Mouse (Mus musculus): Measurements from ENCODE around the gene Ppp1r13l. TPM values are rescaled to one million over a fixed set of nuclear protein-coding genes. Genes with fewer than 3 reads are reported as not detected.

The Ppp1r13l gene
- polyA plus RNA-seq, 1 experiment from 2014 or later, result 4.1 TPM

- no peak for ATAC-seq (ENCODE audit: low FRiP score, low read depth)
- peaks cover 39% of the 10 kb centered on the region for H3K4me1 ChIP-seq
- peak overlapping the region; percentile 77 for H3K4me3 ChIP-seq
- peaks cover 18% of the 10 kb centered on the region for H3K27me3 ChIP-seq
- H3K9ac ChIP-seq (replicated peaks), result 0 out of 2 replicates have a peak overlapping the region, but pooled peaks have one; percentile 4
- no peak overlapping the region for H3K27ac ChIP-seq (replicated peaks)
- 90% methylated on average over 25 of the region's 25 CpGs for WGBS
- peak overlapping the region; percentile 95 for H3K4me2 ChIP-seq (replicated peaks)
- no peaks in the 10 kb centered on the region for H3K9me3 ChIP-seq
- H3K36me3 ChIP-seq, result peaks cover 44% of the 10 kb centered on the region
These were observed 1.9 kb upstream of the Ppp1r13l start for GRCm38 (mm10) chr7:19357381-19358375.

- Histone ChIP-seq H3K4me2 (replicated peaks) (peak overlapping the region; percentile 95), H3K4me1 (peaks cover 39% of the 10 kb centered on the region), H3K36me3 (peaks cover 34% of the 10 kb centered on the region), H3K27me3 (peaks cover 20% of the 10 kb centered on the region), H3K9me3 (no peaks in the 10 kb centered on the region), H3K27ac (replicated peaks) (no peak overlapping the region), H3K4me3 (peak overlapping the region; percentile 77), H3K9ac (replicated peaks) (peak overlapping the region; percentile 68)
- no peak for ATAC-seq (ENCODE audit: low FRiP score, low read depth)
- 20% methylated on average over 13 of the region's 13 CpGs for WGBS
These were observed 915 bp upstream of the Ppp1r13l start for GRCm38 (mm10) chr7:19358634-19359033.

- under 1% methylated on average over 45 of the region's 45 CpGs for WGBS
- H3K9ac ChIP-seq (replicated peaks), result peak overlapping the region; percentile 68
- H3K4me1 ChIP-seq, result peaks cover 39% of the 10 kb centered on the region
- peak overlapping the region; percentile 52; the same call in 1 of the 2 replicates for H3K27ac ChIP-seq (replicated peaks)
- no peaks in the 10 kb centered on the region for H3K9me3 ChIP-seq
- H3K27me3 ChIP-seq, result peaks cover 20% of the 10 kb centered on the region
- H3K4me3 ChIP-seq, result peak overlapping the region; percentile 77
- peak overlapping the region; percentile 95 for H3K4me2 ChIP-seq (replicated peaks)
- peaks cover 21% of the 10 kb centered on the region for H3K36me3 ChIP-seq
- peak; percentile 71 for ATAC-seq (ENCODE audit: low FRiP score, low read depth)
These were observed 518 bp downstream of the Ppp1r13l start for GRCm38 (mm10) chr7:19359892-19360641.

- Histone ChIP-seq H3K9me3 (no peaks in the 10 kb centered on the region), H3K36me3 (peaks cover 15% of the 10 kb centered on the region), H3K4me2 (replicated peaks) (peak overlapping the region; percentile 95), H3K27ac (replicated peaks) (no peak overlapping the region), H3K4me1 (peaks cover 39% of the 10 kb centered on the region), H3K9ac (replicated peaks) (peak overlapping the region; percentile 64), H3K4me3 (peak overlapping the region; percentile 77), H3K27me3 (peaks cover 20% of the 10 kb centered on the region)
- peak; percentile 41 for ATAC-seq (ENCODE audit: low FRiP score, low read depth)
- WGBS, result under 1% methylated on average over 21 of the region's 27 CpGs
These were observed 1.4 kb downstream of the Ppp1r13l start for GRCm38 (mm10) chr7:19360944-19361343.

- WGBS, result 15% methylated on average over 16 of the region's 16 CpGs
- Histone ChIP-seq H3K4me2 (replicated peaks) (peak overlapping the region; percentile 95), H3K36me3 (peaks cover 8% of the 10 kb centered on the region), H3K27ac (replicated peaks) (0 out of 2 replicates have a peak overlapping the region, but pooled peaks have one; percentile 21), H3K4me3 (peak overlapping the region; percentile 77), H3K4me1 (peaks cover 39% of the 10 kb centered on the region), H3K9ac (replicated peaks) (no peak overlapping the region), H3K27me3 (peaks cover 20% of the 10 kb centered on the region), H3K9me3 (no peaks in the 10 kb centered on the region)
- ATAC-seq (ENCODE audit: low FRiP score, low read depth), result no peak
These were observed 2.2 kb downstream of the Ppp1r13l start for GRCm38 (mm10) chr7:19361720-19362119.

GRCm38 (mm10) chr7:19362276-19362675 lies 2.7 kb downstream of the Ppp1r13l start:
- ATAC-seq (ENCODE audit: low FRiP score, low read depth), result no peak
- no peak overlapping the region for H3K4me3 ChIP-seq

GRCm38 (mm10) chr7:19363881-19364280 lies 4.3 kb downstream of the Ppp1r13l start:
- WGBS, result 3% methylated on average over 18 of the region's 18 CpGs
- H3K4me2 ChIP-seq (replicated peaks), result no peak overlapping the region
- H3K9ac ChIP-seq (replicated peaks), result no peak overlapping the region
- peaks cover 28% of the 10 kb centered on the region for H3K4me1 ChIP-seq
- H3K9me3 ChIP-seq, result no peaks in the 10 kb centered on the region
- no peak for ATAC-seq (ENCODE audit: low FRiP score, low read depth)
- H3K36me3 ChIP-seq, result no peaks in the 10 kb centered on the region
- no peak overlapping the region for H3K4me3 ChIP-seq
- no peak overlapping the region for H3K27ac ChIP-seq (replicated peaks)
- peaks cover 26% of the 10 kb centered on the region for H3K27me3 ChIP-seq

More at GRCm38 (mm10) chr7:19362276-19362675, 2.7 kb downstream of the Ppp1r13l start:
- Histone ChIP-seq H3K9ac (replicated peaks) (no peak overlapping the region), H3K9me3 (no peaks in the 10 kb centered on the region), H3K27ac (replicated peaks) (0 out of 2 replicates have a peak overlapping the region, but pooled peaks have one; percentile 21), H3K4me1 (peaks cover 39% of the 10 kb centered on the region), H3K27me3 (peaks cover 20% of the 10 kb centered on the region), H3K4me2 (replicated peaks) (peak overlapping the region; percentile 95), H3K36me3 (peaks cover 4% of the 10 kb centered on the region)
- 21% methylated on average over 4 of the region's 4 CpGs for WGBS

- ATAC-seq (ENCODE audit: low FRiP score, low read depth), result no peak
- 83% methylated on average over 4 of the region's 4 CpGs for WGBS
- Histone ChIP-seq H3K9me3 (no peaks in the 10 kb centered on the region), H3K4me1 (peaks cover 26% of the 10 kb centered on the region), H3K27ac (replicated peaks) (no peak overlapping the region), H3K36me3 (no peaks in the 10 kb centered on the region), H3K9ac (replicated peaks) (no peak overlapping the region), H3K4me2 (replicated peaks) (no peak overlapping the region), H3K27me3 (peaks cover 35% of the 10 kb centered on the region), H3K4me3 (no peak overlapping the region)
These were observed 5.8 kb downstream of the Ppp1r13l start for GRCm38 (mm10) chr7:19365376-19365775.

GRCm38 (mm10) chr7:19368380-19368779 lies 8.8 kb downstream of the Ppp1r13l start:
- WGBS, result 24% methylated on average over 16 of the region's 16 CpGs
- no peak overlapping the region for H3K4me3 ChIP-seq
- ATAC-seq (ENCODE audit: low FRiP score, low read depth), result no peak
- H3K27me3 ChIP-seq, result peaks cover 15% of the 10 kb centered on the region
- H3K9ac ChIP-seq (replicated peaks), result no peak overlapping the region
- no peaks in the 10 kb centered on the region for H3K9me3 ChIP-seq
- H3K27ac ChIP-seq (replicated peaks), result no peak overlapping the region
- no peak overlapping the region for H3K4me2 ChIP-seq (replicated peaks)
- 0 out of 2 replicates have a peak, but pooled peaks cover 3% of the 10 kb centered on the region for H3K36me3 ChIP-seq
- peaks cover 4% of the 10 kb centered on the region; the same call in 1 of the 2 replicates for H3K4me1 ChIP-seq

- peak; percentile 81 for ATAC-seq (ENCODE audit: low FRiP score, low read depth)
- 10% methylated on average over 46 of the region's 46 CpGs for WGBS
- Histone ChIP-seq H3K9ac (replicated peaks) (peak overlapping the region; percentile 64), H3K9me3 (no peaks in the 10 kb centered on the region), H3K4me2 (replicated peaks) (peak overlapping the region; percentile 68), H3K27ac (replicated peaks) (no peak overlapping the region; the same call in 1 of the 2 replicates), H3K4me3 (peak overlapping the region; percentile 47), H3K4me1 (peaks cover 4% of the 10 kb centered on the region; the same call in 1 of the 2 replicates), H3K36me3 (0 out of 2 replicates have a peak, but pooled peaks cover 3% of the 10 kb centered on the region), H3K27me3 (peaks cover 15% of the 10 kb centered on the region)
These were observed 10.4 kb downstream of the Ppp1r13l start for GRCm38 (mm10) chr7:19369823-19370425.

GRCm38 (mm10) chr7:19373367-19373766 lies 13.8 kb downstream of the Ppp1r13l start:
- Histone ChIP-seq H3K27me3 (peaks cover 14% of the 10 kb centered on the region), H3K36me3 (0 out of 2 replicates have a peak, but pooled peaks cover 3% of the 10 kb centered on the region), H3K27ac (replicated peaks) (no peak overlapping the region), H3K4me3 (no peak overlapping the region), H3K9me3 (no peaks in the 10 kb centered on the region), H3K4me2 (replicated peaks) (no peak overlapping the region), H3K4me1 (peaks cover 4% of the 10 kb centered on the region; the same call in 1 of the 2 replicates), H3K9ac (replicated peaks) (no peak overlapping the region)
- no peak for ATAC-seq (ENCODE audit: low FRiP score, low read depth)
- 90% methylated on average over 2 of the region's 2 CpGs for WGBS

All from midbrain, embryonic 12.5 days (tissue).